Mouse (Mus musculus) heart, postnatal 36 days (tissue): ENCODE measurements at regions not wholly inside any gene's neighbourhood (a gene's known extent, or its start where the extent isn't known, plus 50 kb on each side); places are given as distances from the start of the nearest gene placed in this dataset.

ENCODE experiments used
- DNase-seq, 2 experiments: peaks; one replicate each; pipeline ENCODE4 v3.0.0; 2021 to 2022
- intact Hi-C: fragments of 180-260 bp; cut with DNase I; formaldehyde crosslinking; loops from one replicate; pipeline ENCODE4 v1.15.1; 2025

- intact Hi-C loops = no loop called here
- DNase-seq = no peak
Observed at GRCm38 (mm10) chr9:87649015-87649978, 81.8 kb downstream of the Tbx18 start.

DNA sequence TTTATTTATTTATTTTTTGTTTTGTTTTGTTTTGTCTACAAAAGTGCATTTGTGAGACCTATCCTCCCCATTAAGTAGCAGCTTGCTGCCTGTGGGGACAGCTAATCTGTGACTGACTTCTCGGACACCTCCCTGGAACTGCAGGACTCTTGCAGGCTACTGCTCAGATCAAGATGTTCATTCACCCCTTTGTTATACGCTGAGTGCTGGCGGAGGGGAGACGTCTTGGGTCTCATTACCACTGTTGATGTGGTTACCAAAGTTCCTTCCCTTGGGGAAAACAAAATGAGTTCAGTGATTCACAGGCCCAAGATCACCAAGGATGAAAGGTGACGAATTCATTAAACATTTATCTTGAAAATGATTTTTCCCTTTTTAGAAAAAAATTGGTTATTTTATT is 82.7 kb downstream of the Tbx18 start:
- intact Hi-C loops = no loop called here
- DNase-seq = no peak

DNA sequence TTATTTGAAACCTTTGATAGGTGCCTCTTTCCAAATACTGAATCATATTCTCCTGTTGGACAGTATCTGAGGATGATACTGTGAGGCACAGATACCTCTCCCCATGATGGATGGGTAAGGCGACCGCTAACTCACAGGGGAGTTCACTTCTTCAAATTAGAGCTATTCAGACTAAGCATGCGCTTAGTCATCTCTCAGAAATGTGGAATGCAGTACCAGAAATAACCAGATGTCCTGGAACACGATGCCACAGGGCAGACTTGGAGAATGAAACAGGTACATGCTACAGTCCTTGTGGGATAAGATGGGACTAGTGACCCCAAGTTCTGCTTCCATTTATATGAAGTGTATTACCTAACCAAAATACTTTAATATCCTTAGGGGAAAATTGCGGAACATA is 86.0 kb downstream of the Tbx18 start:
- no peak for DNase-seq
- intact Hi-C loops = no loop called here

GRCm38 (mm10) chr9:87633863-87634630 is 97.0 kb downstream of the Tbx18 start:
- intact Hi-C loops = no loop called here
- no peak for DNase-seq

DNA sequence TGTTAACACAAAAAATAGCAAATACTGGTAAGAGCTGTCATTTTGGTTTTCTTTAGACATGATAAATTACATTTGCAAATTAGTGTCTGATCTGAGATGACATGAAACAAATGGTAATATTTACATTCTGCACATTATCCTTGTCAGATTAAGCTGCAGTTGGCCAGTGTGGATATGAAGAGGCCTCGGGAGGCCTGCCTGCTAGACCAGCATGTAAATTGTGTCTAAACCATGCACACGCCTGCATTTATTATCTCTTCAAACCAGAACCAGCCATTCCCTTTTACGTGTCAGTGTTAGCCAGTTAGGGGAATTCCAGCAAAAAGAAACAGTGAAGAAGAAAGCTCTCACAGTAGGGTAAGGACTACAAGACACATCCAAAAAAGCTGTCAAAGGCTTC is 104.6 kb downstream of the Tbx18 start:
- intact Hi-C loops = no loop called here
- no peak for DNase-seq

DNA sequence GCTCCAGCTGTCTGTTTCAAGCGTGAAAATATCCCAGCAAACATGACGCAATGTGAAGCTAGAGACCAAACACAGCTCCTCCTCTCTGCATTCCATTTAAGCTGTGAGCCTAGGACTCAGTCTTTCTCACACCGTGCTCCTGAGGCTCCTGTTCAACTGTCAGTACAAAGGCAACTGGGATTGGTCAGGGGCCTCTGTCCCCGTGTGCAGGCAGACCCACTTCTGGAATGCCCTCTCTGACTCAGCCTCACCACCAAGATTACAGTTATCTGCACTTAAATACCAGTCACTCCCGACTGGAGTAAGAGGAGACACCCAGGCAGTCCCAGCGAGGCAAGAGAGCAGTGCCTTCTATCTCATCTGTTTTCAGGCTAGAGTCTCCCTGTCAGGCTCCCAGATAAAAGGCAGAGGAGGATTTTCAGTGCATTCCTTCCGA is 112.8 kb downstream of the Tbx18 start:
- DNase-seq = peak in 1 of 2 experiments; percentile 9
- intact Hi-C loops = no loop called here

DNA sequence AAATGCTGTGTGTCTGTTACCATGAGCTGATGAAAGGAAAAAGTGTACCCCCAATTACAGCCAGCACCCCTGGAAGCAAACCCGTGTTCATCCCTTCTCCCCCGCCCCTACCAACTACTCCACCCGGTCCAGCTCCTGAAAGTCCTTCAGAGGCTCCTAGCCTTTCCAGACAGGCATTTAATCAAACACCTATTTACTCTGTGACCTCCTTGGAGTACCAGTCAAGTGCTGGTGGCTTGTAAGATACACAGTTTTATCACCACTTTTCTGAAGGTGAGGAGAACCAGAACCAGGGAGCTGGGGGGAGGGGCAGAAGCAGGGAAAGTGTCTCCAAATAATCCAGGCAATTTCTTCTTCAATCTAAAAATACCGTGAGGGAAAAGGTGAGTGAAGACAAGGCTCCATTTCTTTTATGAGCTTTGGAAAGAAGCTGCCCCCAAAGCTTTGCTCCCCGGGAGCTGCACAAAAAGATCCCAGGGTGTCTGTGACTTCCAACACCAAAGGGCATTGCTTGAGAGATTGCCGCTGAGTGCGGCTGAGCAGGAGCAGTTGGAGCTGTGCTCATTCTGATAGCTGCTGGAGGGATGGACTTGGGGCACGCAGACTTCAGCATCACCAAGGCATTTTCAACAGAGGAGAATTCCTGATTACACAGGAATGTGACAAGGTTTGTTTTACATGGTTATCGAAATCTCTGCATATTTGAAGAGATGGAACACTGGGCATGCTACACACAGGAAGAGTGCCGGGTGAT is 123.0 kb downstream of the Tbx18 start:
- DNase-seq = no peak
- intact Hi-C loops = no loop called here

DNA sequence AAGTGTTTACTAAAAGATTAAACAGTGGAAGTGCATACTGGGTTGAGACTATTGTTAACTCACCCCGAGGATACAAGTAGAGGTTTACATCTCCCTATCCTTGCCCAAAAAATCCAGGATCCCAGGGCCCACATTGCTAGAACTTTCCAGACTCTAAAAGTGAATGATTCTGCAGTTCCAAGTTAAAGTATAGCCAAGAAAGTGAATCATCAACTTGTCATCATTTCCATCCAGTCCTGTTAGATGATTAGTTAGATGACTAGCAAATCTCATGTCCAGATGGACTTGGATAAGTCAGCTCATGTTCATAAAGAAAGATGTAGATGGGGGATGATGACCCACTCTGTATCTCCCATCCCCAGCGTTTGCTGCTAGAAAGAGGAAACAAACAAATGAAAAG is 155.5 kb downstream of the Tbx18 start:
- intact Hi-C loops = no loop called here
- no peak for DNase-seq

DNA sequence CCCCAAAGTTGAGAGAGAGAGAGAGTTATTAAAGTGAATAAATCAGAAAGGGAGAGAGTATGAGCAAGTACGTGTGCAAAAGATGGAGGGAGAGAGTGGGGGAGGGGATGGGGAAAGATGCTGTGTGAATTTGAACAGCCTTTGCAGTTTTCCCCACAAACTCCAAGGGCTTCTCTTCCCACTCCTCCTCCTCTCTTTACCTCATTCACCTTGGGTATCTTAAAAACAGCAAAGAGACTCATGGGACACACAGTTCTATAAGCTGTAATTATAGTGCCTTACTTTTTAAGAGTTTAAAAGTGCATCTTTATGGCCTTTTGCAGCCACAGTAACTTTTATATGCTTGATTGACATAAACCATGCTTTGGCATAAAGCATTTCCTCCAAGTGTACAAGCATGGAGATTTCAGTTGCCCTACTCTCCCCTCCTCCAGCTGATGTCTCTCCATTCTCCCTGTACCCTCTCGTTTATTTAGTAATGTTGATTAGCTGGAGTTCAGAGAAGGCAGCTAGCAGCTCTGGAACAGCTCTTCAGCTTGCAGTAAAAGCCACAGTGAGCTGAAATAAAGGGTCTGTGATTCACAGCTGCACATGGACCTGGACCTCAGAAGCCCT is 156.7 kb downstream of the Tbx18 start:
- intact Hi-C loops = no loop called here
- DNase-seq = no peak

DNA sequence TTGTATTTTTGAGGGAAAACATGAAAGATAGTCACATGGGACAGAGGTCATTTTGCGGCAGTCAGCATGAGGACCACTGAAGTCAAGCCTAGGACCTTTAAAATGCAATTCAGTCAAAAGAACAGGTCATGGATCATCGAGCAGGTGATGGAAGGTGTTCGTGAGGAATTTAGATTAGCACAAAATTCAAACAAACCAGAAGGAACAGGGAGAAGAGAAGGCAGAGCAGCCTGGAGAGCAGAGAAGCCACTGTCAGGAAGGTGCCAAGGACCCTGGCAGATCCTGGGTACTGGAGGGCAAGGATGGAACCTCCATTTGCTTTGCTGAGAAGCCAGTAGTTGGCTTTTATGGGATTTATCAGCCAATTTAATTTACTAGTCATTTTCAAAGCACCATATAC is 167.8 kb downstream of the Tbx18 start:
- no peak for DNase-seq
- intact Hi-C loops = no loop called here

DNA sequence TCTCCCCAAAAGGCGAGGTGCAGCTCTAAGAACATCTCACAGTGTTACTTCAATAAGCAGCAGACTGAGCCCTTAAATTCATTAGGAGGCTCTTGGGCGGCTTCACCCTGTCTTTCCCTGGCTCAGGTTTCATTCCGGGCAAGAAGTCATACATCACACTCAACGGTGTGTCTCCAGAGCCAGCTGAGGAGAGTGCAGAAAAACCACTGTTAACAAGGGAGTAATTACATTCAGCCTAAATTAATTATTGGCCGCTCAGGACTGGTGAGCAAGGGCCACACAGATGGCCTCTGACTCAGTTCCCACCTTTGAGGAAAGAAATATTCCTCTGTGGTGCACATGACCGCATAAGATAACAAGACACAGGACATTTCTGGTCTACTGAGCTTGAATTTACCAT is 168.3 kb downstream of the Tbx18 start:
- intact Hi-C loops = no loop called here
- DNase-seq = no peak

- intact Hi-C loops = no loop called here
- peak; percentile 2 to 4 for DNase-seq
Observed at GRCm38 (mm10) chr9:87557841-87558240, 173.2 kb downstream of the Tbx18 start.

DNA sequence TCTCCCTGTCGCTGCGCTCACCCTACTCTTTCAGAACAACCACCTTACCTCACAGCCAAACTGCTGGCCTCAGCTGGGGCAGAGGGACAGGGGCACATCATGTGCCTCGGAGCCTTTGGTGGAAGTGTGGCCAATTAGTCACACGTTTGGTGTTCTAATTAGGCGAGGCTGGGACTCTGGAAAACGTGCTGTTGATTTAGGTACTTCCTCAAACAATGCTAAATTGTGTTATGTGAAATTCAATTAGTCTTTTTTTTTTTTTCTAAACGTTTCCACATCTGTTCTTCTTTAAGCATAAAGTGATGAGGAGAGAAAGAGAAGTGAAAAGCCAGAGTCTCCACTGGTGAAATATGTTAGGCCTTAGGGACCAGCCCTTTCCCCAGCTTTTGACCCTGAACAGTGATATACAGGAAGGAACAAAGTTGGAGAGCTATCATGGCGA is 174.1 kb downstream of the Tbx18 start:
- intact Hi-C loops = no loop called here
- no peak for DNase-seq

- no peak for DNase-seq
- intact Hi-C loops = no loop called here
Observed at GRCm38 (mm10) chr9:87556552-87556951, 174.5 kb downstream of the Tbx18 start.

DNA sequence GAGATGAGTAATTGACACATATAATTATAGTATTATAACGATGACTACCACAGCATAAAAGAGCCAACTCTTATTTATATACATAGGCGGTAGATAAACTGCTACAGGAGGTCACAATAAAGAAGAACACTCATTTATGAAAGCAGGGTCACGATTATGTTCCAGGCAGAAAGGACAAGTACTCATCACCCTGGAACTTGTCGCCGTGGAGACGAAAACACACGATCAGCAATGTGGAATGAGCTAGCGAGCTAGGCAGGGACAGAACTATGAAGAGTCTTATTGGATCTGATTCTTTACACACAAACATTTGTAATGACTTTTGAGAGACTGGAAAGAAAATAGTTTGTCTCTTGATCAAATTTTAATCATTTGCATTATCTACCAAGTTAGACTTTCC is 197.9 kb downstream of the Tbx18 start:
- no peak for DNase-seq
- intact Hi-C loops = no loop called here

DNA sequence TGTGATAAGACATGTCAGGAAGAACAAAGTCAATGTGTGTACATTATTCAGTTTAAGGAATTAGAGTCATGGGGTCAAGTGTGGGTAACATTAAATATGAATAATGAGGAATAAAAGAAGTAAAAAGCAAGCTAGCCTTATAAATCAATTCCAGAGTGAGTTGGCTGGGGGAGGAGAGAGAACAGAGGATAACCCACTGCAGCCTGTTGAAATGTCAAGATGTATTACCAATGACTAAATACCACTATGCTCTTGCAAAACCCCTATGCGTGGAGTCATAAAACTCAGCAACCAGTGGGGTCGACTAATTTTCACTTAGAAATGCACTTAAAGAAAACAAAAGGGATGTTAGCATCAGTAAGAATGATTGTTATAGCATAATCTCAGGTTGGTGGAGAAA is 201.2 kb downstream of the Tbx18 start:
- intact Hi-C loops = no loop called here
- DNase-seq = no peak

GRCm38 (mm10) chr9:87524890-87525684 is 206.0 kb downstream of the Tbx18 start:
- intact Hi-C loops = no loop called here
- DNase-seq = no peak

DNA sequence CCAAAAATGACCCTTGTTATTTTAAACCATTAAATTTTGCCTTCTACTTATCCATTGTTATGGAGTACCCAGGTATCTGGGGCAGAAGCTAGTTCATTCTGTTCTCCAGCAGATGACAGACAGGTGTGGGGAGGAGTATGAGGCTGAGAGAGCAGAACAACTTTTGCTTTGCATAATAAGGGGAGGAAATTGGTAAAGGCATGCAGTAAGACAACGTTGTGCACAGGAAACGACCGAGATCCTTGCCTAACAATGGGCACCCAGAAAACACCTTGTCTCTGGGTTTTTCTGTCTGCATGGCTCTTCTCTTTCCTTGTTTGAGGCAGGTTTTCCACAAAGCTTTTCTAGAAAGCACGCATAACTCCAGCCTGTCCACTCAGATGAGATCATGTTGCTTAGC is 220.4 kb downstream of the Tbx18 start:
- DNase-seq = no peak
- intact Hi-C loops = no loop called here

- DNase-seq = no peak
- intact Hi-C loops = no loop called here
Observed at GRCm38 (mm10) chr9:87504673-87505385, 226.2 kb downstream of the Tbx18 start.
